Mouse (Mus musculus): Measurements from ENCODE around the gene Prkg2. TPM values are rescaled to one million over a fixed set of nuclear protein-coding genes. Genes with fewer than 3 reads are reported as not detected.

The Prkg2 gene
- polyA plus RNA-seq, 1 experiment from 2014 or later, result 0.05 TPM

GRCm38 (mm10) chr5:98986459-98986858 is 50.7 kb downstream of the Prkg2 start:
- WGBS (ENCODE audit: insufficient replicate concordance), result 46% methylated on average over 4 of the region's 4 CpGs

GRCm38 (mm10) chr5:98986011-98986410 is 51.1 kb downstream of the Prkg2 start:
- Histone ChIP-seq H3K27ac (ENCODE audit: low read depth) (no peak overlapping the region), H3K4me3 (ENCODE audit: low read depth, low read length) (no peak overlapping the region), H3K9me3 (ENCODE audit: low read length) (no peaks in the 10 kb centered on the region), H3K27me3 (ENCODE audit: insufficient read depth, low read length) (no peaks in the 10 kb centered on the region), H3K4me1 (ENCODE audit: insufficient read depth) (no peaks in the 10 kb centered on the region), H3K36me3 (replicated peaks; ENCODE audit: insufficient read depth, low read length) (no peaks in the 10 kb centered on the region), H3K4me2 (ENCODE audit: low read depth, low read length) (no peak overlapping the region), H3K9ac (replicated peaks) (no peak overlapping the region)
- DNase-seq (peak; percentile 21), ATAC-seq (no peak)
- TF ChIP-seq CTCF (IDR thresholded peaks at IDR 0.05; ENCODE audit: low read depth) (no peak), EP300 (IDR thresholded peaks at IDR 0.05; ENCODE audit: low read depth) (no peak)
- WGBS (ENCODE audit: insufficient replicate concordance), result 21% methylated on average over 4 of the region's 4 CpGs

More at GRCm38 (mm10) chr5:98986459-98986858, 50.7 kb downstream of the Prkg2 start:
- no peak overlapping the region for H3K27ac ChIP-seq (ENCODE audit: low read depth)
- TF ChIP-seq EP300 (IDR thresholded peaks at IDR 0.05; ENCODE audit: low read depth) (no peak), CTCF (IDR thresholded peaks at IDR 0.05; ENCODE audit: low read depth) (no peak)
- H3K36me3 ChIP-seq (replicated peaks; ENCODE audit: insufficient read depth, low read length), result no peaks in the 10 kb centered on the region
- ATAC-seq (no peak), DNase-seq (no peak)
- H3K27me3 ChIP-seq (ENCODE audit: insufficient read depth, low read length), result no peaks in the 10 kb centered on the region
- H3K4me2 ChIP-seq (ENCODE audit: low read depth, low read length), result no peak overlapping the region
- H3K9ac ChIP-seq (replicated peaks), result no peak overlapping the region
- H3K9me3 ChIP-seq (ENCODE audit: low read length), result no peaks in the 10 kb centered on the region
- no peak overlapping the region for H3K4me3 ChIP-seq (ENCODE audit: low read depth, low read length)
- H3K4me1 ChIP-seq (ENCODE audit: insufficient read depth), result no peaks in the 10 kb centered on the region

- ATAC-seq (no peak), DNase-seq (no peak)
- WGBS (ENCODE audit: insufficient replicate concordance), result 82% methylated on average over 3 of the region's 3 CpGs
- Histone ChIP-seq H3K27ac (ENCODE audit: low read depth) (no peak overlapping the region), H3K9ac (replicated peaks) (no peak overlapping the region), H3K27me3 (ENCODE audit: insufficient read depth, low read length) (no peaks in the 10 kb centered on the region), H3K4me2 (ENCODE audit: low read depth, low read length) (no peak overlapping the region), H3K4me1 (ENCODE audit: insufficient read depth) (no peaks in the 10 kb centered on the region), H3K9me3 (ENCODE audit: low read length) (no peaks in the 10 kb centered on the region), H3K4me3 (ENCODE audit: low read depth, low read length) (no peak overlapping the region), H3K36me3 (replicated peaks; ENCODE audit: insufficient read depth, low read length) (no peaks in the 10 kb centered on the region)
- TF ChIP-seq EP300 (IDR thresholded peaks at IDR 0.05; ENCODE audit: low read depth), result no peak
- TF ChIP-seq CTCF (IDR thresholded peaks at IDR 0.05; ENCODE audit: low read depth), result no peak
These were observed 52.1 kb downstream of the Prkg2 start for GRCm38 (mm10) chr5:98985077-98985476.

DNA sequence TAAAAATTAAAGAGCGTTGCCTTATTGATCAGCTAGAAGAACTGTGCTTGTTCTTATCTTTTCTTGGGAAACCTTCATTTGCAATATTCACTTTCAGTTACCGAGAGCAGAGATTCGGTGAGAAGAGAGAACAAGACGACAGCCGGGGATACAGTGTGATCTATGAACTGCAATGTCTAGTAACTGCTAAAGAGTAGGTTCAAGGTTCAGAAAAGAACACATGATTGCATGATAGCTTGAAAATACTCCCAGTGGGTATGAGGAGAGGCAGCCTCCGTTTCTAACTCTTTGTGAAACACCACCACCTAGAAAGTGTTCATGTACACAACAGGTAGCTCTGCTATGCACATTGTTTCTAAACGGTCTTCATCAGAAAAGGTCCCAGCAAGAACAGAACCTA is 55.8 kb downstream of the Prkg2 start:
- no peak for ATAC-seq
- Histone ChIP-seq H3K4me3 (ENCODE audit: low read depth, low read length) (no peak overlapping the region), H3K27ac (ENCODE audit: low read depth) (no peak overlapping the region), H3K4me1 (ENCODE audit: insufficient read depth) (no peaks in the 10 kb centered on the region), H3K4me2 (ENCODE audit: low read depth, low read length) (no peak overlapping the region), H3K9me3 (ENCODE audit: low read length) (no peaks in the 10 kb centered on the region), H3K9ac (replicated peaks) (no peak overlapping the region), H3K36me3 (replicated peaks; ENCODE audit: insufficient read depth, low read length) (no peaks in the 10 kb centered on the region), H3K27me3 (ENCODE audit: insufficient read depth, low read length) (no peaks in the 10 kb centered on the region)
- WGBS (ENCODE audit: insufficient replicate concordance), result 74% methylated on average over 7 of the region's 7 CpGs
- no peak for TF ChIP-seq CTCF (IDR thresholded peaks at IDR 0.05; ENCODE audit: low read depth)
- no peak for TF ChIP-seq EP300 (IDR thresholded peaks at IDR 0.05; ENCODE audit: low read depth)
- no peak for DNase-seq

- Histone ChIP-seq H3K4me3 (ENCODE audit: low read depth, low read length) (no peak overlapping the region), H3K4me1 (ENCODE audit: insufficient read depth) (no peaks in the 10 kb centered on the region), H3K27me3 (ENCODE audit: insufficient read depth, low read length) (no peaks in the 10 kb centered on the region), H3K36me3 (replicated peaks; ENCODE audit: insufficient read depth, low read length) (no peaks in the 10 kb centered on the region), H3K9me3 (ENCODE audit: low read length) (no peaks in the 10 kb centered on the region), H3K4me2 (ENCODE audit: low read depth, low read length) (no peak overlapping the region), H3K27ac (ENCODE audit: low read depth) (no peak overlapping the region), H3K9ac (replicated peaks) (no peak overlapping the region)
- DNase-seq, result no peak
- TF ChIP-seq EP300 (IDR thresholded peaks at IDR 0.05; ENCODE audit: low read depth), result no peak
- TF ChIP-seq CTCF (IDR thresholded peaks at IDR 0.05; ENCODE audit: low read depth), result no peak
- ATAC-seq, result no peak
- WGBS (ENCODE audit: insufficient replicate concordance), result 71% methylated on average over 6 of the region's 6 CpGs
These were observed 58.8 kb downstream of the Prkg2 start for GRCm38 (mm10) chr5:98978316-98978715.

DNA sequence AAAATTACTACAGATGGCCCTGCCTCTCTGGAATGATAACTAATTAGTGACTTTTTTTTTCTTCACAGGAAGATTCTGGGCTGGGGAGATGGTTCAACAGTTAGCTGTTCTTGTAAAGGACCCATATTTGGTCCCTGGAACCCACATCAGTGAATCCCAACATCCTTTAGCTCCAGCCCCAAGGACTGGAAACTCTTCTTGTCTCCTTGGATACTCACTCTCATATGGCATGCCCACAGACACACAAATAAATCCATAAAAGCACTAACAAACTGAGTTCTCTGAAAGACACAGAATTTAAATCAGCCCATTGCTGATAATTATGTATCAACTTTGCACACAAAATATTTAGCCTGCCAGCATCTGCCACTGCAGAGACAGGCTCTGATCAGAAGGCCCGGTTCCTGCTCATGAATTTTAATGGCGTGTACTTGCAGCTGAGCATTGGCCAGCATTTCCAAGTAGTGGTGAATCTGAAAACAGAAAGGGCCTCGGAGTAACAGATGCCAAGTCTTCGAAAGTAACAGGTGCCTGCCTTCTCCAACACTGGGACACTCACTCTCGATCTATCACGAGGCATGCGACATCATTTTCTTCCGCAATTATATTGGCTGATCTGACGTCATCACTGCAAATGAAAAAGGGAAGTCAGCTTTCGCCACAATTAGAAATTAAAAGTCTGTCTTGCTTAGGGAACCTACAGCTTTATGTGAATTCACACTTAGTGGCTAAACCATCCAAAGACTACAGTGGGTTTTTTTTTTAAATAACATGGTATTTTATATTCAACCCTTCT is 61.1 kb downstream of the Prkg2 start:
- no peaks in the 10 kb centered on the region for H3K36me3 ChIP-seq (replicated peaks; ENCODE audit: insufficient read depth, low read length)
- no peak overlapping the region for H3K4me3 ChIP-seq (ENCODE audit: low read depth, low read length)
- H3K9me3 ChIP-seq (ENCODE audit: low read length), result no peaks in the 10 kb centered on the region
- no peaks in the 10 kb centered on the region for H3K27me3 ChIP-seq (ENCODE audit: insufficient read depth, low read length)
- DNase-seq (no peak), ATAC-seq (no peak)
- H3K9ac ChIP-seq (replicated peaks), result no peak overlapping the region
- H3K27ac ChIP-seq (ENCODE audit: low read depth), result no peak overlapping the region
- TF ChIP-seq EP300 (IDR thresholded peaks at IDR 0.05; ENCODE audit: low read depth) (no peak), CTCF (IDR thresholded peaks at IDR 0.05; ENCODE audit: low read depth) (no peak)
- no peak overlapping the region for H3K4me2 ChIP-seq (ENCODE audit: low read depth, low read length)
- no peaks in the 10 kb centered on the region for H3K4me1 ChIP-seq (ENCODE audit: insufficient read depth)
- WGBS (ENCODE audit: insufficient replicate concordance), result 64% methylated on average over 10 of the region's 10 CpGs
